Mouse (Mus musculus) forebrain, postnatal 0 days (tissue): ENCODE measurements around the gene Pdcd6ip. TPM values are rescaled to one million over a fixed set of nuclear protein-coding genes. Genes with fewer than 3 reads are reported as not detected.

Experiments
- ATAC-seq: fragments of 200-750 bp; cut with Nextera tagmentation; 2 replicates; pipeline ENCODE4 v1.8.0; 2017; ENCODE audit warnings: mild to moderate bottlenecking, moderate library complexity
- DNase-seq: peaks from one replicate; pipeline ENCODE4 v3.0.0-alpha.2; 2015
- H3K27ac ChIP-seq: fragments of 300-500 bp; sonication (generic); 2 replicates; pipeline ENCODE4 v1.5.1; 2014; ENCODE audit warnings: low read depth, mild to moderate bottlenecking, antibody characterized with exemption, low read length, moderate library complexity, mixed read lengths
- H3K27me3 ChIP-seq: fragments of 300-500 bp; sonication (generic); 2 replicates; pipeline ENCODE4 v1.6.1; 2014; ENCODE audit warnings: mild to moderate bottlenecking, low read length, mixed read lengths; ENCODE audit not compliant: insufficient read depth
- H3K36me3 ChIP-seq: fragments of 300-500 bp; sonication (generic); 2 replicates; pipeline ENCODE4 v1.6.1; 2014; ENCODE audit warnings: mild to moderate bottlenecking, moderate library complexity; ENCODE audit not compliant: insufficient read depth
- H3K4me1 ChIP-seq: fragments of 300-500 bp; sonication (generic); 2 replicates; pipeline ENCODE4 v1.6.1; 2014; ENCODE audit warnings: antibody characterized with exemption; ENCODE audit not compliant: insufficient read depth
- H3K4me2 ChIP-seq: fragments of 300-500 bp; sonication (generic); 2 replicates; pipeline ENCODE4 v1.6.1; 2014; ENCODE audit warnings: low read depth, mild to moderate bottlenecking, moderate library complexity
- H3K4me3 ChIP-seq: fragments of 300-500 bp; sonication (generic); 2 replicates; pipeline ENCODE4 v1.5.1; 2014; ENCODE audit warnings: low read depth, low read length, mixed read lengths
- H3K9ac ChIP-seq: fragments of 300-500 bp; sonication (generic); 2 replicates; pipeline ENCODE4 v1.6.1; 2014; ENCODE audit warnings: mild to moderate bottlenecking
- H3K9me3 ChIP-seq: fragments of 300-500 bp; sonication (generic); 2 replicates; pipeline ENCODE4 v1.6.1; 2016; ENCODE audit warnings: low read length
- CTCF ChIP-seq: sonication (generic); IDR thresholded peaks from 2 replicates; pipeline ENCODE4 v1.5.1; 2016; ENCODE audit warnings: antibody characterized with exemption, control low read depth, low read depth
- whole genome bisulfite sequencing: fragments of 180-500 bp; shearing (Covaris S2); extraction: QIAGEN DNeasy Blood & Tissue Kit; methylation state at CpG from one replicate; pipeline ENCODE4 v1.1.7; 2014; 5-methylcytosine and 5-hydroxymethylcytosine counted together
- polyA plus RNA-seq: library from polyadenylated mRNA; unstranded; fragments of >200 nt; fragmentation: Nextera tagmentation; extraction: Ambion mirVana; gene quantifications from 2 replicates; pipeline ENCODE4 v1.2.1, GENCODE M21; 2015
- total RNA-seq: library from RNA; depleted of rRNA; stranded (reverse); fragments of >200 nt; gene quantifications from 2 replicates; pipeline ENCODE4 v1.2.3, GENCODE M21; 2014; rRNA removed

Gene Pdcd6ip
- total and polyA plus RNA-seq, 2 experiments from 2014 or later: 29.3 to 34.7 TPM

- H3K27ac ChIP-seq: peak overlapping the region; percentile 78
- TF ChIP-seq CTCF: no peak
These were observed 81.3 kb downstream of the Pdcd6ip start for GRCm38 (mm10) chr9:113626730-113627129.

GRCm38 (mm10) chr9:113624086-113624485 is 84.0 kb downstream of the Pdcd6ip start:
- no peak for ATAC-seq
- no peak for DNase-seq
- H3K27ac ChIP-seq: peak overlapping the region; percentile 36; the same call in 1 of the 2 replicates
- H3K4me1 ChIP-seq: no peaks in the 10 kb centered on the region
- H3K36me3 ChIP-seq: no peaks in the 10 kb centered on the region
- no peak for TF ChIP-seq CTCF
- H3K9me3 ChIP-seq: no peaks in the 10 kb centered on the region
- no peak overlapping the region for H3K9ac ChIP-seq
- H3K27me3 ChIP-seq: no peaks in the 10 kb centered on the region
- H3K4me3 ChIP-seq: no peak overlapping the region
- 51% methylated on average over 6 of the region's 6 CpGs for whole genome bisulfite sequencing
- no peak overlapping the region for H3K4me2 ChIP-seq

More at GRCm38 (mm10) chr9:113626730-113627129, 81.3 kb downstream of the Pdcd6ip start:
- no peaks in the 10 kb centered on the region for H3K9me3 ChIP-seq
- no peak overlapping the region for H3K4me2 ChIP-seq
- no peaks in the 10 kb centered on the region for H3K4me1 ChIP-seq
- H3K36me3 ChIP-seq: no peaks in the 10 kb centered on the region
- 53% methylated on average over 10 of the region's 10 CpGs for WGBS
- peak; percentile 68 for DNase-seq
- H3K9ac ChIP-seq: no peak overlapping the region
- H3K4me3 ChIP-seq: no peak overlapping the region
- ATAC-seq: peak; percentile 65
- H3K27me3 ChIP-seq: no peaks in the 10 kb centered on the region

GRCm38 (mm10) chr9:113617081-113617480 is 91.0 kb downstream of the Pdcd6ip start:
- ATAC-seq (no peak), DNase-seq (no peak)
- Histone ChIP-seq H3K27ac (no peak overlapping the region), H3K9me3 (no peaks in the 10 kb centered on the region), H3K4me1 (no peaks in the 10 kb centered on the region), H3K9ac (no peak overlapping the region), H3K36me3 (no peaks in the 10 kb centered on the region), H3K4me2 (no peak overlapping the region), H3K27me3 (no peaks in the 10 kb centered on the region), H3K4me3 (no peak overlapping the region)
- TF ChIP-seq CTCF: no peak
- WGBS: 89% methylated on average over 6 of the region's 6 CpGs

GRCm38 (mm10) chr9:113610776-113611175 is 97.3 kb downstream of the Pdcd6ip start:
- TF ChIP-seq CTCF: no peak
- no peak for DNase-seq
- Histone ChIP-seq H3K9ac (no peak overlapping the region), H3K36me3 (no peaks in the 10 kb centered on the region), H3K9me3 (no peaks in the 10 kb centered on the region), H3K27ac (no peak overlapping the region), H3K4me2 (no peak overlapping the region), H3K4me1 (no peaks in the 10 kb centered on the region), H3K4me3 (no peak overlapping the region), H3K27me3 (no peaks in the 10 kb centered on the region)
- WGBS: 77% methylated on average over 7 of the region's 7 CpGs
- ATAC-seq: no peak

- Histone ChIP-seq H3K9ac (no peak overlapping the region), H3K4me2 (no peak overlapping the region), H3K9me3 (no peaks in the 10 kb centered on the region), H3K36me3 (no peaks in the 10 kb centered on the region), H3K4me3 (no peak overlapping the region), H3K27me3 (no peaks in the 10 kb centered on the region), H3K27ac (no peak overlapping the region), H3K4me1 (no peaks in the 10 kb centered on the region)
- no peak for TF ChIP-seq CTCF
- ATAC-seq (no peak), DNase-seq (no peak)
These were observed 105.9 kb downstream of the Pdcd6ip start for GRCm38 (mm10) chr9:113602140-113602539.

Other genes starting within 250 kb of the Pdcd6ip start
- 243 and 278 TPM in 2 replicates for gene Clasp2, start 33.2 kb upstream of the Pdcd6ip start, total RNA-seq
- gene Clasp2, start 33.2 kb upstream of the Pdcd6ip start, polyA plus RNA-seq: 58.7 and 95.6 TPM in 2 replicates
- 77.9 and 92.5 TPM in 2 replicates for gene Ubp1, start 222.7 kb upstream of the Pdcd6ip start, total RNA-seq
- gene Ubp1, start 222.7 kb upstream of the Pdcd6ip start, polyA plus RNA-seq: 12.6 and 17.8 TPM in 2 replicates